Mouse (Mus musculus): ENCODE results near the gene Scrt2.

- TF ChIP-seq CTCF (IDR thresholded peaks at IDR 0.05; ENCODE audit: insufficient read depth, low read depth, low read length): no peak
- TF ChIP-seq POLR2A (IDR thresholded peaks at IDR 0.05; ENCODE audit: insufficient read depth, low read depth, low read length): no peak
Measured at GRCm38 (mm10) chr2:152111311-152111710, 30.0 kb downstream of the Scrt2 start.

Measured in olfactory bulb, adult 2 months (tissue).